Mouse (Mus musculus) lung, adult 2 months (tissue): ENCODE measurements at regions not wholly inside any gene's neighbourhood (a gene's known extent, or its start where the extent isn't known, plus 50 kb on each side); places are given as distances from the start of the nearest gene placed in this dataset.

Experiments used
- CTCF ChIP-seq: fragments of 200-500 bp; IDR thresholded peaks from 2 replicates; pipeline ENCODE4 v1.5.1; 2011; ENCODE audit warnings: mild to moderate bottlenecking, low read length, control low read depth; ENCODE audit not compliant: insufficient read depth
- POLR2A ChIP-seq: fragments of 200-500 bp; IDR thresholded peaks from 2 replicates; pipeline ENCODE4 v1.6.1; 2011; ENCODE audit warnings: low read depth, mild to moderate bottlenecking, control low read depth, low read length, borderline replicate concordance; ENCODE audit errors: extremely low read depth

GRCm38 (mm10) chr13:52015496-52015895 lies 169.0 kb downstream of the Gadd45g start:
- TF ChIP-seq CTCF (no peak), POLR2A (no peak)
